Mouse (Mus musculus): ENCODE measurements around the gene Irx4.

GRCm38 (mm10) chr13:73265442-73265841 lies 5.2 kb downstream of the Irx4 start:
- TF ChIP-seq POLR2A (IDR thresholded peaks at IDR 0.05; ENCODE audit: borderline replicate concordance, insufficient read depth, low read length), result no peak
- no peak for TF ChIP-seq CTCF (IDR thresholded peaks at IDR 0.05; ENCODE audit: borderline replicate concordance, insufficient read depth, low read depth, low read length)
